Mouse (Mus musculus): ENCODE measurements at regions not wholly inside any gene's neighbourhood (a gene's known extent, or its start where the extent isn't known, plus 50 kb on each side); places are given as distances from the start of the nearest gene placed in this dataset.
"Not testable (repeated sequence)": the region's sequence is repeated elsewhere in the genome, so short reads cannot be mapped to it uniquely, and the experiment has no call there.

- no peak for ATAC-seq
- no peak overlapping the region for H3K4me2 ChIP-seq
- 75% methylated on average over 3 of the region's 3 CpGs for WGBS (ENCODE audit: insufficient replicate concordance)
- no peak overlapping the region for H3K27ac ChIP-seq
- no peaks in the 10 kb centered on the region for H3K9me3 ChIP-seq (replicated peaks)
- no peaks in the 10 kb centered on the region for H3K36me3 ChIP-seq
- no peak overlapping the region for H3K4me3 ChIP-seq
- H3K9ac ChIP-seq, result no peak overlapping the region
- H3K27me3 ChIP-seq (replicated peaks), result no peaks in the 10 kb centered on the region
- H3K4me1 ChIP-seq, result no peaks in the 10 kb centered on the region
Measured at GRCm38 (mm10) chr14:71085721-71086120, 486.1 kb upstream of the Fam160b2 start.

DNA sequence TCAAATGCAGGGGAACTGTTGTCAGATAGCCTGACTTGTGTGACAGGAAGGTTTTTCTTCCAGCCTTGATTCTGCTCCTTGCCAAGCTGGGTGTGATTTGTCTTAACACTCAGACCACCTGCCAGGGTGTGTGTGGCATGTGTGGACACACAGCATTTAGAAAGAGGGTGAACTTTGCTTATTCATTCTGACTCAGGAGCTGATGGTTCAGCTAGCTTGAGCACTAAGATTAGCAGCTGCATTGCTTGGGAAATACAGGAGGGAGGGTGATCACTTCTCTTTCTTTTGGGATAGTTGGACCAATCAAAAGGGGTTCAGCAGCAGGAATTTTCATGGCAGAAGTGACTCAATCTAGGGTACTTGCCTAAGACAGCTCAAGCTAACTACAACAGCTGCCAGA is 482.7 kb upstream of the Fam160b2 start:
- Histone ChIP-seq H3K36me3 (no peaks in the 10 kb centered on the region), H3K27ac (no peak overlapping the region), H3K27me3 (replicated peaks) (no peaks in the 10 kb centered on the region), H3K9me3 (replicated peaks) (no peaks in the 10 kb centered on the region), H3K9ac (no peak overlapping the region), H3K4me1 (no peaks in the 10 kb centered on the region), H3K4me3 (no peak overlapping the region), H3K4me2 (no peak overlapping the region)
- no peak for ATAC-seq

DNA sequence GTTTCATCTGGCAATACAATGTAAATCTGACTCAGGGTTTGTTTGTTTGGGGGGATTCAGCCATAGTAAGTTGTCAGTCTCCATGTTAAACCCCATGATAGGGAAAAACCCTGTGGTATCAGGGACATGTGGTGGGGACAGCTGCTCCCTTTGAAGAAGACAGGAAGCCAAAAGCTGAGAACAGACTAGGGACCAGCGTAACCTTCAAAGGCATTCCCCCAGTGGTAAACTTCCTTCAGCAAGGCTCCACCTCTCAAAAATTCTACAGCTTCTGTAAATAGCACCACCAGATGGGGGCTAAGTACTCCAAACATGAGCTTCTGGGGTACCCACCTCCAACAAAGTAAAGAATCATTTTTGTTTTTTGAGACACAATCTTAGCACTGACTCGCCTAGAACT is 476.0 kb upstream of the Fam160b2 start:
- H3K36me3 ChIP-seq, result no peaks in the 10 kb centered on the region

DNA sequence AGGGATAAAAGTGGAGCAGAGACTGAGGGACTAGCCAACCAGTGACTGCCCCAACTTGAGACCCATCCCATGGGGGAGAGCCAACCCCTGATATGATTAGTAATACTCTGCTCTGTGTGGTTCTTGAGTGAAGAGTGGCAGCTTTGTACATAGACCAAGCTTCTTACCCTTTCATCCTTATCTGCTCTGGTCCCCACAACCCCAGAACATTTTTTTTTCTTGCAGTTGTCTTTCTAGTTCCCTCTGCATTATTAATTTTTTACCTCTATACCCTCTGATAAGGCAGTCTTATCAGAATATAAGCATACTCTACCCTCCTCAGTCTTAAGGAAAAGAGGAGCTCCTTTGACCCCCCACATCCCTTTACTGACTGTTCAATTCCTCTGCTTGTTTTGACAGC is 474.4 kb upstream of the Fam160b2 start:
- Histone ChIP-seq H3K4me3 (no peak overlapping the region), H3K9me3 (replicated peaks) (no peaks in the 10 kb centered on the region), H3K36me3 (no peaks in the 10 kb centered on the region), H3K9ac (no peak overlapping the region), H3K27me3 (replicated peaks) (no peaks in the 10 kb centered on the region), H3K4me1 (no peaks in the 10 kb centered on the region), H3K27ac (no peak overlapping the region), H3K4me2 (no peak overlapping the region)
- ATAC-seq, result no peak

More for the DNA sequence above, 476.0 kb upstream of the Fam160b2 start:
- Histone ChIP-seq H3K4me3 (no peak overlapping the region), H3K27ac (no peak overlapping the region), H3K9ac (no peak overlapping the region), H3K4me2 (no peak overlapping the region), H3K4me1 (no peaks in the 10 kb centered on the region), H3K27me3 (replicated peaks) (no peaks in the 10 kb centered on the region), H3K9me3 (replicated peaks) (no peaks in the 10 kb centered on the region)
- no peak for ATAC-seq
- WGBS (ENCODE audit: insufficient replicate concordance), result 71% methylated on average over 2 of the region's 2 CpGs

GRCm38 (mm10) chr14:71065669-71066068 is 466.0 kb upstream of the Fam160b2 start:
- ATAC-seq, result peak; percentile 66
- no peak overlapping the region for H3K9ac ChIP-seq
- no peak overlapping the region for H3K27ac ChIP-seq
- no peak overlapping the region for H3K4me3 ChIP-seq
- H3K36me3 ChIP-seq, result no peaks in the 10 kb centered on the region
- H3K4me1 ChIP-seq, result no peaks in the 10 kb centered on the region
- WGBS (ENCODE audit: insufficient replicate concordance), result 15% methylated on average over 4 of the region's 4 CpGs
- H3K9me3 ChIP-seq (replicated peaks), result no peaks in the 10 kb centered on the region
- H3K27me3 ChIP-seq (replicated peaks), result no peaks in the 10 kb centered on the region
- H3K4me2 ChIP-seq, result no peak overlapping the region

- no peaks in the 10 kb centered on the region for H3K9me3 ChIP-seq (replicated peaks)
- no peaks in the 10 kb centered on the region for H3K4me1 ChIP-seq
- H3K4me3 ChIP-seq, result no peak overlapping the region
- H3K36me3 ChIP-seq, result no peaks in the 10 kb centered on the region
- no peaks in the 10 kb centered on the region for H3K27me3 ChIP-seq (replicated peaks)
- 67% methylated on average over 2 of the region's 2 CpGs for WGBS (ENCODE audit: insufficient replicate concordance)
- ATAC-seq, result no peak
- H3K4me2 ChIP-seq, result no peak overlapping the region
- H3K9ac ChIP-seq, result no peak overlapping the region
- H3K27ac ChIP-seq, result no peak overlapping the region
Measured at GRCm38 (mm10) chr14:71056601-71057000, 457.0 kb upstream of the Fam160b2 start.

GRCm38 (mm10) chr14:71055480-71055879 is 455.8 kb upstream of the Fam160b2 start:
- Histone ChIP-seq H3K9me3 (replicated peaks) (no peaks in the 10 kb centered on the region), H3K4me2 (no peak overlapping the region), H3K27ac (no peak overlapping the region), H3K9ac (no peak overlapping the region), H3K4me1 (no peaks in the 10 kb centered on the region), H3K27me3 (replicated peaks) (no peaks in the 10 kb centered on the region), H3K36me3 (no peaks in the 10 kb centered on the region), H3K4me3 (no peak overlapping the region)
- no peak for ATAC-seq
- 73% methylated on average over 2 of the region's 2 CpGs for WGBS (ENCODE audit: insufficient replicate concordance)

DNA sequence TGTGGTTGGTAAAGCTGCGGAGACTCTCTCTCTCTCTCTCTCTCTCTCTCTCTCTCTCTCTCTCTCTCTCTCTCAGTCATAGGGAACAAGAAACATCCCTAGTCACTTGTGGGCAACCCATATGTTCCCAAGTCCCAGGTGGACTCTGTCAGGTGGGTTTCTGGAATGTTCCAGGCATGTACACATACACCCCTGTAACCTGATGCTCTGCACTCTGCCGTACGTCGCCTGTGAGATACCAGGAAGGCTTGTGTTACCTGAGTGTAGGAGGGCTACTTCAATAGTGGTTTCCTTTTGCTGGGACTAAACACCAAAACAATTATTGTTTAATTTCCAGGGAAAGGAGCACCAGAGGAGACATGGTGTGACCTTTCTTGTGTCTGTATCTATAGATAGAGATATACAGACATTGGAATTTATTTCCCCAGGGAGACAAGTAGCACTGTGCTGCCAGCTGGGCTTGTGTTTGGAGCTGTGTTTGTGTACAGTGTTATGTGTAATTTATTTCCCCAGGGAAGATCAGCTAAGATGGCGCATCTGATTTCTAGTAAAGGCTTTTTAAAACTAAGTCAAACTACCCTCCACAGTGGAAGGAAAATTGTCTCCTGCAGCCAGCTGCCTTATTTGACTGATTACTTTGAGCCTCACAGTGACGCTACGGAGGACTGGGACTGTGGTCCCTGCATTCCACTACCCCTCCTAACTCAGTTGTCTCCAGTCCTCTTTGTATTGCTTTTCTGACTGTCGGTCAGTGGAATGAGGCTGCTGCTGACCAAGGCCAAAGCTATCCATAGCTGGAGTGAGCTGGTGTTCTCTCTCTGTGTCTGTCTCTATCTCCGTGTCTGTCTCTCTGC is 454.4 kb upstream of the Fam160b2 start:
- H3K4me2 ChIP-seq, result no peak overlapping the region
- H3K9ac ChIP-seq, result no peak overlapping the region
- H3K36me3 ChIP-seq, result no peaks in the 10 kb centered on the region
- no peak for ATAC-seq
- H3K27ac ChIP-seq, result no peak overlapping the region
- H3K27me3 ChIP-seq (replicated peaks), result no peaks in the 10 kb centered on the region
- no peak overlapping the region for H3K4me3 ChIP-seq
- H3K4me1 ChIP-seq, result no peaks in the 10 kb centered on the region
- no peaks in the 10 kb centered on the region for H3K9me3 ChIP-seq (replicated peaks)
- WGBS (ENCODE audit: insufficient replicate concordance), result 74% methylated on average over 9 of the region's 9 CpGs

GRCm38 (mm10) chr14:71047096-71047495 is 447.5 kb upstream of the Fam160b2 start:
- no peak overlapping the region for H3K27ac ChIP-seq
- ATAC-seq, result no peak
- H3K9me3 ChIP-seq (replicated peaks), result no peaks in the 10 kb centered on the region
- no peak overlapping the region for H3K9ac ChIP-seq
- no peaks in the 10 kb centered on the region; the same call in 1 of the 2 replicates for H3K27me3 ChIP-seq (replicated peaks)
- no peaks in the 10 kb centered on the region for H3K36me3 ChIP-seq
- 54% methylated on average over 3 of the region's 3 CpGs for WGBS (ENCODE audit: insufficient replicate concordance)
- H3K4me3 ChIP-seq, result no peak overlapping the region
- no peak overlapping the region for H3K4me2 ChIP-seq
- H3K4me1 ChIP-seq, result no peaks in the 10 kb centered on the region

DNA sequence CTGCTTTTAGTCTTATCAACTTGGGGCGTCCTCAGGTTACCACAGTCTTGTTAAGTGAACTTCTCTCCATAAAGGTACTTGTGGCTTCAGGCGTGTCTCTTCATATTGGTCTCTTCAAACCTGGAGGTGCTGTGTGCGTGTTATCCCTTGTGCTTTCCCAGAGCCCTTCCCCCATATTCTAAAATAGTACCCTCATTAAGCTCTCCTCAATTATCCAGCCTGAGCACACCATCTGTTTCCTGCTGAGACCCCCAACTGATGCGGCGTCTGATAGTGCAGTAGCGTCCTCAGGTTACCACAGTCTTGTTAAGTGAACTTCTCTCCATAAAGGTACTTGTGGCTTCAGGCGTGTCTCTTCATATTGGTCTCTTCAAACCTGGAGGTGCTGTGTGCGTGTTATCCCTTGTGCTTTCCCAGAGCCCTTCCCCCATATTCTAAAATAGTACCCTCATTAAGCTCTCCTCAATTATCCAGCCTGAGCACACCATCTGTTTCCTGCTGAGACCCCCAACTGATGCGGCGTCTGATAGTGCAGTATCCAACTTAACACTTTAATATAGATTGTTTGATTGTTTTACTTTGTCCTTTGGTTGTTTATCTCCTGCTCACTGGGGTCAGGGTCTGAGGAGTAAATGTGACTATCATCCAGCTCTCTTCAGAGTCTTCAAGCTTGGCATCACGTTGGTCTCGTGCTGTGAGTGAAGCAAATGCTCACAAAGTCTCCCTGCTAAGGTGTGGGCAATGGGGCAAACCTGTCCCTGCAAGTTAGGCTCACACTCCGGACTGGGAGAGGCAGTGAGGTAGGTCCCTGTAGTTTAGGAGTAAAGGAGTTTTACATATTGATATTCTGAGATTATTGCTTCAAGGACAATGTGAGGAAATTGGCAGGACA is 444.5 kb upstream of the Fam160b2 start:
- H3K36me3 ChIP-seq; H3K4me3 ChIP-seq; ATAC-seq; H3K27me3 ChIP-seq (replicated peaks); H3K4me2 ChIP-seq; H3K4me1 ChIP-seq; H3K27ac ChIP-seq; H3K9ac ChIP-seq; H3K9me3 ChIP-seq (replicated peaks): not testable (repeated sequence)
- 13% methylated on average over 11 of the region's 13 CpGs for WGBS (ENCODE audit: insufficient replicate concordance)

- Histone ChIP-seq H3K27ac (no peak overlapping the region), H3K9ac (no peak overlapping the region), H3K27me3 (replicated peaks) (no peaks in the 10 kb centered on the region), H3K4me3 (no peak overlapping the region), H3K4me1 (no peaks in the 10 kb centered on the region), H3K36me3 (no peaks in the 10 kb centered on the region), H3K9me3 (replicated peaks) (no peaks in the 10 kb centered on the region), H3K4me2 (no peak overlapping the region)
- WGBS (ENCODE audit: insufficient replicate concordance), result 53% methylated on average over 7 of the region's 7 CpGs
- ATAC-seq, result no peak
Measured at GRCm38 (mm10) chr14:71036620-71037019, 437.0 kb upstream of the Fam160b2 start.

- H3K27me3 ChIP-seq (replicated peaks), result no peaks in the 10 kb centered on the region
- no peak for ATAC-seq
- no peak overlapping the region for H3K4me2 ChIP-seq
- no peak overlapping the region for H3K27ac ChIP-seq
- H3K36me3 ChIP-seq, result no peaks in the 10 kb centered on the region
- H3K4me1 ChIP-seq, result no peaks in the 10 kb centered on the region
- H3K4me3 ChIP-seq, result no peak overlapping the region
- 50% methylated on average over 2 of the region's 2 CpGs for WGBS (ENCODE audit: insufficient replicate concordance)
- H3K9ac ChIP-seq, result no peak overlapping the region
- no peaks in the 10 kb centered on the region for H3K9me3 ChIP-seq (replicated peaks)
Measured at GRCm38 (mm10) chr14:71033586-71033985, 434.0 kb upstream of the Fam160b2 start.

Measured in liver, embryonic 12.5 days (tissue).